Mouse (Mus musculus): ENCODE data around the gene Opa3.

The Opa3 gene

DNA sequence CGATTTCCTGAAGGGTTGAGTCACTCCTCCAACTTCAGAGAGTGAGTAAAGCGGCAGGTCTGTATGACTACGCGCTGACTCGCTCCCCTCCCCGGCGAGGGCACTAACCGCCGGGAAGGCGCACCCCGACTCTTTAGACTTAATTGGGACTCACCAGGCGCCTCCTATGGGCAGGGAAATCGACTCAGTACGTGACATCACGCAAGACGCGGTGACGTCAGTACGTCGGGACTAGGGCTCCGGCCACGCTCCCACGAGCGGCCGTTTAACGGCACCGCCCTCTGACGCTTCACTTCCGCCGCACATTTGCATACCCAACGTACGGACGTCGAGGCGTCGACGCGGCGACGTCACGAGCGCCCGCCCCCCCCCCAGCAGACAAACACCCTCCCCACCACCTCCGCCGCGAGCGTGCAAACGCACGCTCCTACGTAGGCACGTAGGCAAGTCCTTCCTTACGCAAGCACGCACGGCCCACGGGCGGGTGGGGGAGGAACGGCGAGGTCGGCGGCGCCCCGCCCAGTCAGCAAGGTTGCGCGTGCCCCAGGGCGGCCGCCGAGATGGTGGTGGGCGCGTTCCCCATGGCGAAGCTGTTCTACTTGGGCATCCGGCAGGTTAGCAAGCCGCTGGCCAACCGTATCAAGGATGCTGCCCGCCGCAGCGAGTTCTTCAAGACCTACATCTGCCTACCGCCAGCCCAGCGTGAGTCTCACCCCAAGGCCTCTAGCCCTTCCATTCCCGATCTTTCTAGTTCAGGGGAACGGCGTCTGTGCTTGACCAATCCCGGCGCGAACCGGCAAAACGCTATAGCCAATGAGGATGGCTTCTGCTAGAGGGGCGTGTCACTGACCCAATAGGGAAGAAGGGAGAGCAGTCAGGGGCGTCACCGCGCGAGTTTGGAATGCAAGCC, at the start of gene Opa3:
TSS of gene Opa3 (plus strand) at position 452 of the 910 bp plus-strand sequence.
- peak; percentile 99 for DNase-seq (ENCODE audit: low spot score)

DNA sequence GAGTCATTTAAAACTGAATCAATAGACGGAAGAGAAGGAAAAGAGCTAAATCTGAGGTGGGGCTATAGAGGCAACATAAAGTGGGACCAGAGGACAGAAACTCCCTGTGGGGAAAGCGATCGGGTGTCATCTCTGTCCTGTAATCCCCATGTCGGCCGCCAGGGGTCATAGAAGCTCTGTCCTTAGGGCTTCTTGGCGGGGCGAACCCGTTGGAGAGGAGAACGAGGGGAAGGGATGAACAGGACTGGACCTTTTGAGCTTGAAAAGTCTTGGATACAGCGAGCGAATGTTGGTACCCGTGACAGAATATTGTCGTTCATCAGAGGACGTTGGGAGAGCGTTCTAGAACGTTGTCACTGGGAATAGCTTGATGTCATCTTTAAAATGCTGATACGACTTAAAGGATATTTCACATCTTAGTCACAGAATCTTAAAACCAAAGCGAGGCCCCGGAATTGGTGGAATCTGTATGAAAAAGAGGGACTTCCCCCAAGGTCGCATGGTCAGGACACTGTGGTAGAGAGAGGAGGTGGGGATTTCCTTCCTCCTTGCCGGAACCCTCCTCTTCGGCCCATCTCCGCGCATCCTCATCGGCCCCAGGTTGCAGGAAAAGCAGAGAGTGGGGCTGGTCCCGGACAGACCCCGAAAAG, 49.6 kb upstream of the Opa3 start:
- DNase-seq (ENCODE audit: low spot score), result no peak

- DNase-seq (ENCODE audit: low spot score), result peak; percentile 50
Measured at GRCm38 (mm10) chr7:19179173-19179572, 49.0 kb upstream of the Opa3 start.

- no peak for DNase-seq (ENCODE audit: low spot score)
Measured at GRCm38 (mm10) chr7:19179936-19180335, 48.2 kb upstream of the Opa3 start.

DNA sequence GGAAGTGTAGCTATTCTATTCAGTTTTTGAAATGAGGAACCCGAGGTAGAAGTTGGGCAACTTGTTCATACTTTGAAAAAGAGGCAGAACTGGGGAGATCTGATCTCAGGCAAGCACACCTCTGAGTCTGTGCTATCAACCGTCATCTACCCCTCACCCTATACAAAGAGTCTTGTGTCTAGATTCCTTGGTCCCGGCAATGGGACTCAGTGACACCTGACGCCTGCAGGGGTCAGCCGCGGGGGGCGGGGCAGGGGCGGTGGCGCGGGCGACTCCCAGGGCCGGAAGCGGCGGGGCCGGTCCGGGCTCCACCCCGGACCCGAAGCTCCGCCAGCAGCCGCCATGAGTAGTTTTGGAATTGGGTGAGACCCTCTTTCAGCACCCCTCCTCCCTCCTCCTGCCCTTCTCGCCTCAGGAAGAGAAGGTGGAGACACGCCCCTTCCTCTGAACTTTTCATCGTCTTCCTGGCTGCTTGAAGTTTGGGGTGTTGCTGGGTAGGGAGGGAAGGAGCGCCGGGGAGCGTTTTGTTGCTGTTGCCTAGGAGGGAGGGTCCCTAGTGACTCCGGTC, 47.2 kb upstream of the Opa3 start:
- DNase-seq (ENCODE audit: low spot score), result peak; percentile 27

DNA sequence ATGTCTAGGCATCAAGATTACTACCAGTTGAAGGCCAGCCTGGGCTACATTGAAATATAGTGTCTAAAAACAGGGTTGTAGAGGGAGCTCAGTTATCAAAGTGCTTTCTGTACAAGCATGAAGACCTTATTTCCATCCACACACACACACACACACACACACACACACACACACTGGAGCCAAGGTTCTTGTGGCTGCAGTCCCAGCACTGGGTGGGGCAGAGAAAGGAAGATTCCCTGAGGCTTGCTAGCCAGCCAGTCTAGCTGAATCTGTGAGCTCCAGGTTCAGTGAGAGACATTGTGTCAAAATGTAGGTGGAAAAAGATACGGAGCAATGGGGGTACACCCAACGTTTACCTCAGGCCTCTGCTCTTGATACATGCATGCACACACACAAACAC, 43.9 kb upstream of the Opa3 start:
- no peak for DNase-seq (ENCODE audit: low spot score)

DNA sequence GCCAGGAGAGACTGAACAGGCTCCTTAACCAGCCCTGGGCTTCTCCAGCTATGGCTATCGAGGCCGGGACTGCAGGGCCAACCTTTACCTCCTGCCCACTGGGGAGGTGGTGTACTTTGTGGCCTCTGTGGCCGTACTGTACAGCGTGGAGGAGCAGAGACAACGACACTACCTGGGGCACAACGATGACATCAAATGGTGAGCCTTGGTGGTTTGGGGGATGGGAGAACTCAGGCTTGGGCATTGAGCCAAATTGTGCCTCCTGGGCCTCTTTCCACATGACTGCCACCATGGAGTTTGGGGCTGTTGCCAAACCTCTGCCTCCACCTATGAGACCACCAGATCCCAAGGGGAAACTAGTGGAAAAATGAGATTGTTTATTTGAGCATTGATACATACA, 43.4 kb upstream of the Opa3 start:
- no peak for DNase-seq (ENCODE audit: low spot score)

DNA sequence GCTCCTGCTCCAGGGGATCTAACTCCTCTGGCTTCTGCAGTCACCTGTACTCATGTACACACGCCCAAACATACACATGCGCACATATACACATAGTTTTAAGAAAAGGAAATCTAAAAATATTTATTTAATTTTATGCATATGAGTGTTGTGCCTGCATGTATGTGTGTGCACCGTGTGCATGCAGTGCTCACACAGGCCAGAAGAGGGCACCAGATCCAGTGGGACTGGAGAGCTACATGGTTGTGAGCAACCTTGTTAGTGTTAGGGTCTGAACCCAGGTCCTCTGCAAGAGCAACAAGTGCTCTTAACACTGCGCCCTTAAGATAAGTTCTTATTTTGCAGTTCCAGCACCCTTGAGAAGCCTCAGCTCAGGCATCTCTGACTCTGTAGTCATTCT, 33.5 kb upstream of the Opa3 start:
- no peak for DNase-seq (ENCODE audit: low spot score)

GRCm38 (mm10) chr7:19196676-19197075, 31.5 kb upstream of the Opa3 start:
- DNase-seq (ENCODE audit: low spot score), result no peak

DNA sequence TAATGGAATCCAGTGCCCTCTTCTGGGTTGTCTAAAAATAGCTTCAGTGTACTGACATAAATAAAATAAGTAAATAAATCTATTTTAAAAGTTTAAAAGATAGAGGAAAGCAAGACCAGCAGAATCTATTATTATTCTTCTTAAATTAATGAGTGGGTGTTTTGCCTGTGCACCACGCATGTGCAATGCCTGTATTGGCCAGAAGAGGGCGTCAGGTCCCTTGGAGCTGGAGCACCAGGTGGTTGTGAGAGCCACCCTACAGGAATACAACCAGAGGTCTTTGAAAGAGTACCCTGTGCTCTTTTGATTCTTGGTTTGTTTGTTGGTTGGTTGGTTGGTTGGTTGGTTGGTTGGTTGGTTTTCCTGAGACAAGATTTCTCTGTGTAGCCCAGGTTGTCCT, 30.1 kb upstream of the Opa3 start:
- no peak for DNase-seq (ENCODE audit: low spot score)

- no peak for DNase-seq (ENCODE audit: low spot score)
Measured at GRCm38 (mm10) chr7:19201660-19202059, 26.5 kb upstream of the Opa3 start.

- no peak for DNase-seq (ENCODE audit: low spot score)
Measured at GRCm38 (mm10) chr7:19202065-19202850, 25.9 kb upstream of the Opa3 start.

- no peak for DNase-seq (ENCODE audit: low spot score)
Measured at GRCm38 (mm10) chr7:19208201-19208910, 19.8 kb upstream of the Opa3 start.

GRCm38 (mm10) chr7:19208944-19209472, 19.1 kb upstream of the Opa3 start:
- no peak for DNase-seq (ENCODE audit: low spot score)

DNA sequence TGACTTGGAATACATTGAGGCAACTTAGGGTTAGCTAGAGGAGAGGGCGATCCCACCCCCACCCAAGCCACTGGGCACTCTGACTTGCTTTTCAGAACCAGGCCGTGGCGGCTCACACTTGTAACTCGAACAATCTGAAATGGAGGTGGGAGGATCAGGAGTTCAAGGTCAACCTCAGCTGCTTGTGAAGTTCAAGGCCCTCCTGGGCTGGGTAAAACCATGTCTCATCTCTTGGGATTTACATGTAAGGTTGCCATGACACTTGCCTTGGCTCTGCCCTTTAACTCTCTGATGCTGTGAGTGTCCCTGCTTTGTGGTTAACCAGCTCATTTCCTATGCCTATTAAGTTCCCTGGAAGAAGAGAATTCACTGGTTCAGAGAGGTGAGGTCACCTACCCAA, 18.6 kb upstream of the Opa3 start:
- DNase-seq (ENCODE audit: low spot score), result no peak

DNA sequence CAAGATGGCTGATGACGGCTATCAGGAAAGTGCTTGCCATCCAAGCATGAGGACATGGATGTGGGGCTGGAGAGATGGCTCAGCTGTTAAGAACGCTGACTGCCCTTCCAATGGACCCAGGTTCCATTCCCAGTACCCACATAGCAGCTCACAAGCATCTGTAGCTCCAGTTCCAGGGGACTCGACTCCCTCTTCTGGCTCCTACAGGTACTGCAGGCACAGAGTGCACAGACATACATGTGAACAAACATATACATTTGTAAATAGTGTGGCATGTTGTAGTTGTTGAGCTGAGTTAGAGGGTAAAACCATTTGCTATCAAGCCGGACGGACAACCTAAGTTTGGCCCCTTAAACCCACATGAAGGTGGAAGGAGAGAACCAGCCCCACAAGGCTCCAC, 18.1 kb upstream of the Opa3 start:
- no peak for DNase-seq (ENCODE audit: low spot score)

GRCm38 (mm10) chr7:19211041-19211675, 17.0 kb upstream of the Opa3 start:
- DNase-seq (ENCODE audit: low spot score), result no peak

- DNase-seq (ENCODE audit: low spot score), result no peak
Measured at GRCm38 (mm10) chr7:19211996-19212755, 16.0 kb upstream of the Opa3 start, which contains the start of gene Gpr4. Gene Gpr4, plus strand, starts transcription at chr7:19212538.

DNA sequence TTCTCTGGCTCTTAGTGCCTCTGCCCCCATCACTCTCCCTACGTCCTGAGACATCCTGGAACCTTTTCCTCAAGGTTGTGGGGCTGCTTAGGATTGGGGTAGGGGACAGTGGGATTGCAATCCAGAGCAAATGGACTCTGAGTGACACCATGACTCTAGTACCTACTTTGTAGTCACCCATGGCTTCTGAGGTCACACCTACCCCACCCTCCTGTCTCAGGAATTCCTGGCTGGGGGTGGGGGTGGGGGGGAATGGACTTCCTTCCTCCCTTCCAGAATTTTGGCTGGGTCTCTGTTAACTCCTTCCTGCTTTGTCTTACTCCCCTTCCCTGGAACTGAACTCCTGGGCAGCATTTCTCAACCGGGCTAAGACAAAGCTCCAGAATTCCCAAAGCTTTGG, 14.7 kb upstream of the Opa3 start:
- DNase-seq (ENCODE audit: low spot score), result no peak

- DNase-seq (ENCODE audit: low spot score), result no peak
Measured at GRCm38 (mm10) chr7:19214369-19214768, 13.8 kb upstream of the Opa3 start.
